Mouse (Mus musculus) spleen, adult 12 weeks (tissue): Measurements from ENCODE around the gene Olfr504.
"Not testable (repeated sequence)": the region's sequence is repeated elsewhere in the genome, so short reads cannot be mapped to it uniquely, and the experiment has no call there.

Experiments used
- DNase-seq: peaks from one replicate; pipeline ENCODE4 v3.0.0; 2022; ENCODE audit warnings: low spot score

The Olfr504 gene

DNA sequence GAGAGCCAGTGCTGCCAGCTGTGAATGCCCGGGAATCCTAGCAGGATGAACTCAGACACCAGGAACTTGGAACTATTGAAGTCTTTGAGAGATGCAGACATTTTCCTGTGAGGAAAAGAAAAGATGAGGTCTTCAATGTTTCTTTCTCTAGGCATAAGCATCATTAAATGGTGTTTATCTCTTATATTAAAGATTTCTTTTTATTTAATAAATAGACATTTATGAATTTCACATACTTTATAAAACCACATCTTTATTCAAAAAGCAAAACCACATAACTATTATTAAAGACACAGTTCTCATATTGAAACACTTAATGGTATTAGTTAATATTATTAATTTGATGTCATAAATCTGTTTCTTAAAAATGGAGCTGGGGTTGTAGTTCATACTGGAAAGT, at the start of gene Olfr504:
Gene Olfr504 (minus strand): TSS at position 101 of the 400 bp plus-strand sequence.
- no peak for DNase-seq

DNA sequence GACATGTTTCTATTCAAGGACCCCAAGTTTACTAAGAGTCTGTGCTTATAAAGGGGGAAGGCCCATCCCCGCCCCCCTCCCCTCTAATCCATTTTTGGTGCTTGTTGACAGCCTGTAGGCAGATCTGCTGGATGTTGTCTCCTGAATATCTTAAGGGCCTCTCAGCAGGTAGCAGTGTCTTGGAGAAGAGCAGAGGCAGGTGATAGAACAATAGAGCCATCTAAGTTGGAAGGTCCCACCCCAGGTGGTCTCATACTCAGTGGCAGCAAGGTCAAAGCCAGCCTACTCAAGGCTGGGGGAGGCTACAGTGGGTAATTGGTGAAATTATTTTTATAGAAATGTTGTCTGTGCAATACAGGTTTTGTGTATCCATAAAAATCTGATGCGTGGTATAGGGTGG, 48.5 kb upstream of the Olfr504 start:
- DNase-seq, result no peak

GRCm38 (mm10) chr7:108610487-108610886, 44.9 kb upstream of the Olfr504 start, which contains the start of gene Olfr506:
Olfr506 (plus strand) TSS chr7:108610787.
- DNase-seq, result no peak

DNA sequence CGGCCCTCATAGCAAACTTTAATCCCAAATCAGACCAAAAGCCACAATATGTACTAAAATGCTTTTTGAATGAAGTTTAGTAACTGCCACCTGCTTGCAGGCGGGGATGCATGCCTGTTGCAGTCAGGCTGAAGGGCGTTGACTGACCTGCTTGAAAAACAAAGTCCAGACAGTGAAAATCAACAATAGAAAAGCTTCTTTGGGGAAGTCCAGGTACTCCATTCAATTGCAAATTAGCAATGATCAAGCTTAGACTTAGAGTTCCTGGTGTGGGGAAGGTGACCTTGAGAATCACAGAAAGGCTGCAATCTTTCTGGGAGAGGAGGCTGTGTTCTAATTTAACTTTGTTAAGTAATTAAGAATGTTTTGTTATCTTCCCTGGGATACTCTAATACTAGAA, 36.3 kb upstream of the Olfr504 start:
- DNase-seq, result not testable (repeated sequence)

GRCm38 (mm10) chr7:108589797-108590196, 24.2 kb upstream of the Olfr504 start:
- DNase-seq, result no peak

GRCm38 (mm10) chr7:108544227-108544626, 21.4 kb downstream of the Olfr504 start, which contains the start of gene Olfr503:
Olfr503 (plus strand) TSS chr7:108544527.
- not testable (repeated sequence) for DNase-seq

DNA sequence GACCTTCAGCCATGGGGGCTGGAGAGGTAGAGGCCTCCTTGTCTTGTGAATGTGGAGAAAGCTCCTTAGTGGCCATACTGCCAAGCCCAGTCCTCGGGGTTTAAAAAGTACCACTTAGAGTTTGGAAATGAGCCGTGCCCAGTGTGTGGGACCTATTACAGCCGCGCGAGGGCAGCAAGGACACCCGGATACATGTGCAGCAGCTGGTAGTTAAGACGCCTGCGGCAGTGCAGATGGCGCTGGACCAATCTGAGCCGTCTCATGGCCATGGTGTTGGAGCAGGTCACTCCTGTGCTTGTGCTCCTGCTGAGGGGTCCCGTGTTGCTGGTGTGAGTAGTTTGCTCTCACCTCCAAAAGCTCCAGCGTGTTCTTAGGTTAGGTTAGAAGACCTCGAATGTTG, 23.2 kb downstream of the Olfr504 start:
- no peak for DNase-seq

- DNase-seq, result no peak
Observed at GRCm38 (mm10) chr7:108524965-108525364, 40.6 kb downstream of the Olfr504 start, which contains the start of gene Olfr502. Olfr502 (minus strand) TSS chr7:108525065.
